Mouse (Mus musculus) large intestine, adult 2 months (tissue): ENCODE results near the gene Hist1h4k. TPM values are rescaled to one million over a fixed set of nuclear protein-coding genes. Genes with fewer than 3 reads are reported as not detected.
"Not testable (repeated sequence)": the region's sequence is repeated elsewhere in the genome, so short reads cannot be mapped to it uniquely, and the experiment has no call there.

Experiments used
- DNase-seq: peaks from one replicate; pipeline ENCODE4 v3.0.0-alpha.2; 2012; ENCODE audit warnings: low read depth, low spot score
- WGBS: fragments of 180-500 bp; shearing (Covaris S2); methylation state at CpG from one replicate; pipeline ENCODE4 v1.1.7; 2018; 5-methylcytosine and 5-hydroxymethylcytosine counted together
- polyA plus RNA-seq: library from polyadenylated mRNA; depleted of rRNA; stranded (reverse); fragments of >200 nt; gene quantifications from 2 replicates; pipeline ENCODE4 v1.2.3, GENCODE M21; 2012; rRNA removed

The Hist1h4k gene
- 44.1 and 68.7 TPM in 2 replicates for polyA plus RNA-seq

- DNase-seq = not testable (repeated sequence)
- WGBS = under 1% methylated on average over 47 of the region's 56 CpGs
Observed at GRCm38 (mm10) chr13:21750159-21751017, at the start of gene Hist1h4k. Gene Hist1h4k (minus strand): TSS chr13:21750505.

DNA sequence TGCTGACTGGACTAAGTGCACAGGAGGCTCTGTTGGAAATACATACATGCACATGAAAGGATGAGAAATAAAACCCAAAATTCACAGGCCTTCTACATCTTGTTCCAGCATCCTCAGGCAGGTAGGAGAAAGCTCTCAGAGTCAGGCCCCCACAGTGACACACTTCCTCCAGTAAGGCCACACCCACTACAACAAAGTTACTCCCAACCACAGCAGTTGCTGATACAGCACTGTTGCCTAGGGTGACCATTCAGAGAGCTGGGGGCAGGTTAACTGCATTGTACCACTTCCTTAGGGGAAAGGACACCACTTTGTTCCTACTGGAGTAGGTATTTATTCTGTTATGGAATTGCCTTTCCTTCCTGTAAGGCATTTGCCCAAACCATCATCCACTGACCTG lies 46.9 kb upstream of the Hist1h4k start:
- DNase-seq = not testable (repeated sequence)

DNA sequence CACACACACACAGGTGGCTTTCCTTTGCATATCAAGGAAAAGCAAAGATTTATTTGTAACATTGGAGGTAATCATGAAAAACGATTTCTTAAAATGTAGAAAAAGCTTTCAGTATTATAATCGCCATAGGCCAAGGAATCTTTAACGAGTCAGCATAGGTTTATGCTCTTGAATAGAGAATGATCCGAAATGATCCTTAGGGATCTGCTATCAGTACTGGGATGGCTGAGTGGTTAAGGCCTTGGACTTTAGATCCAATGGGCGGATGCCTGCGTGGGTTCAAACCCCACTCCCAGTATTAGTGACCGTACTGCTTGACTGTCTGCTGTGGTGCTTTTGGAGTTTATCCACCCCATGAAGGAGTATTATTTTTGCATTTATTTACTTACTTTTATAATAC lies 45.3 kb upstream of the Hist1h4k start:
- DNase-seq = no peak
- WGBS = 92% methylated on average over 7 of the region's 7 CpGs

DNA sequence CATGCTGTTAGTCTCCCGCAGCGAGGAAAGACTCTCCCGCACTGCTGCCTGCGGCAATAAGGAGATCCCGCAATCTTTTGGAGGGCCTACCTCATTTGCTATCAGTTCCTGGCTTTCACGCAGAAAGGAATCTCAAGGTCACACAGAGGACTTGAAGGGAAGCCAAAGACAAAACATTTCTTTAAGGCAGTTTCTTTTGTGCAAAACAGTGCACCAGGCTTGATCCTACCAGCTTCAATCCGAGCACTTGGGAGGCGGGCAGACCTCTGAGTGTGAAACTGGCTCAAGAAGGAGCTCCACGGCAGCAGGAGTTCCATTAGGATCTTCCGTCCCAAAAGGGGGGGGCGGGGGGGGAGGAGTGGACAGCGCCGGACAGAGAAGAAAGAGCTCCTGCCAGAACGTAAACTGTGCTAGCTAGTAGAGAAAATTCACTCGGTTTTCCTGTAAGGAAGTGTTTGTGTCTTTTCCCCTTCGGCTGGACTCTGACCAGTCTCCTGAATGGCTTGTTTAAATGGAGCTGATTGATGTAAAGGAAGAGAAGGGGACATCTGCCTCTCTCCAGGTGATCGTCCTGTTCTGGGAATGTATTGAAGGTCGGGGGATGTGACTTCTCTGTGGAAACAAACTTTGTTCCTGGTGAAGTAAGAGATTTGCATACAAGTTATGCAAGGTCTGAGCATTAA lies 40.4 kb upstream of the Hist1h4k start:
- WGBS = 14% methylated on average over 18 of the region's 18 CpGs
- no peak for DNase-seq

GRCm38 (mm10) chr13:21789925-21790324 lies 39.6 kb upstream of the Hist1h4k start:
- DNase-seq = no peak

DNA sequence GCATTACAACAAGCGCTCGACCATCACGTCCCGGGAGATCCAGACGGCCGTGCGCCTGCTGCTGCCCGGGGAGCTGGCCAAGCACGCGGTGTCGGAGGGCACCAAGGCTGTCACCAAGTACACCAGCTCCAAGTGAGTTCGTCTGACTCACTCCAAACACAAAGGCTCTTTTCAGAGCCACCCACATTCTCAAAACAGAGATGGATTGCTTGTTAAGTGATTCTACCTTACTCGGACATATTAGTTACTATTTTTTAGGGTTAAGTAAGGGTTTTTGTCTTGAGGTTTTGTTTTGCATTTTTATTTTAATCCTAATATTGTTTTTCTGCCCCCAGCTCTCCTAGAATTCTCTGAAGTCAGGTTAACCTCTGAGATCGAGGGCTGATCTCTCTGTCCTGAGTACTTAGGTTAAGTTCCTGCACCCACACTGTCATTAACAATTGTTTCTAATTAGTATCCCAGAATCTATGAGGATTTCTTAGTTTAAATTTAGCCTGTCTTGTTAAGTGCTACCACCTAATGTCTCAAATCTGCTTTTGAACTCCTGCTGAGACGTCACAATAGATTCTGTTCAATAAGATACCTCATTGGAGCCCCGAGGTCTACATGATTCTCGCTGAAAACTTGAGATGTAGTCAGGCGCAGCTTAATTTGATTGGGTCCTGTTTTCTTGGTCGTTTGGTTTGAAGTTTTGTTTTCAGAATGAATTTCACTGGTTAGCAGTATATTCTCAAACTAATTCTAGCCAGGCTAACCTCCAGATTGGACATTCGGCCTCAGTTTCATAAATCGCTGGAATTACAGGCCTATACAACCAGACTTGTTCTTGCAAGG lies 37.7 kb upstream of the Hist1h4k start:
- 37% methylated on average over 17 of the region's 21 CpGs for WGBS

More at GRCm38 (mm10) chr13:21789925-21790324, 39.6 kb upstream of the Hist1h4k start:
- 65% methylated on average over 6 of the region's 6 CpGs for WGBS

GRCm38 (mm10) chr13:21786899-21787629 lies 36.8 kb upstream of the Hist1h4k start, which contains the start of the genes Hist1h2an and Hist1h2bp:
Gene Hist1h2an (minus strand): TSS chr13:21787218.
Gene Hist1h2bp (plus strand): TSS chr13:21787461.
- under 1% methylated on average over 40 of the region's 63 CpGs for WGBS
- peak; percentile 86 for DNase-seq

More for the DNA sequence above, 37.7 kb upstream of the Hist1h4k start:
- DNase-seq = no peak

GRCm38 (mm10) chr13:21786189-21786898 lies 36.0 kb upstream of the Hist1h4k start:
- no peak for DNase-seq
- 10% methylated on average over 8 of the region's 8 CpGs for WGBS

DNA sequence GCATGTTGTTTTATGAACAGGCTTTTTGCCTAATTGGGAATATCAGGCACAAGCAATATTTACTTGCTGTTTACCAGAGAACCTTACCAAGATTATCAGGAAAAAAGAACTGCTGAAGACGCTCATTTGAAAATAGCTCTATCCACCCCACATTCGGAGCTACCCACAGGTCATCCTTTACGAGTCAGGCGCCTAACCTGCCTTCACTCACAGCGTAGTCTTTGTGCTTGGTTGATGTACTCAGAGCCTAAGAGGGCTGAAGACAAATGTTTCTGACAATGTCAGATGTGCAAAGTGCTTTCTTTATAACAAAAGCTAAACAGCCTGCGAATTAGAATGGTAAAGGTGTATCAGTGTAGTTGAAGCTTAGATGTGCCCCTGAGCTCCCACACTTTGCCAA lies 34.0 kb upstream of the Hist1h4k start:
- no peak for DNase-seq
- 47% methylated on average over 6 of the region's 6 CpGs for WGBS

GRCm38 (mm10) chr13:21783734-21784161 lies 33.4 kb upstream of the Hist1h4k start:
- 3% methylated on average over 9 of the region's 9 CpGs for WGBS
- no peak for DNase-seq

GRCm38 (mm10) chr13:21783255-21783617 lies 32.9 kb upstream of the Hist1h4k start, which contains the start of gene Hist1h3i:
Gene Hist1h3i (minus strand): TSS chr13:21783370.
- under 1% methylated on average over 17 of the region's 20 CpGs for WGBS
- peak; percentile 78 for DNase-seq

DNA sequence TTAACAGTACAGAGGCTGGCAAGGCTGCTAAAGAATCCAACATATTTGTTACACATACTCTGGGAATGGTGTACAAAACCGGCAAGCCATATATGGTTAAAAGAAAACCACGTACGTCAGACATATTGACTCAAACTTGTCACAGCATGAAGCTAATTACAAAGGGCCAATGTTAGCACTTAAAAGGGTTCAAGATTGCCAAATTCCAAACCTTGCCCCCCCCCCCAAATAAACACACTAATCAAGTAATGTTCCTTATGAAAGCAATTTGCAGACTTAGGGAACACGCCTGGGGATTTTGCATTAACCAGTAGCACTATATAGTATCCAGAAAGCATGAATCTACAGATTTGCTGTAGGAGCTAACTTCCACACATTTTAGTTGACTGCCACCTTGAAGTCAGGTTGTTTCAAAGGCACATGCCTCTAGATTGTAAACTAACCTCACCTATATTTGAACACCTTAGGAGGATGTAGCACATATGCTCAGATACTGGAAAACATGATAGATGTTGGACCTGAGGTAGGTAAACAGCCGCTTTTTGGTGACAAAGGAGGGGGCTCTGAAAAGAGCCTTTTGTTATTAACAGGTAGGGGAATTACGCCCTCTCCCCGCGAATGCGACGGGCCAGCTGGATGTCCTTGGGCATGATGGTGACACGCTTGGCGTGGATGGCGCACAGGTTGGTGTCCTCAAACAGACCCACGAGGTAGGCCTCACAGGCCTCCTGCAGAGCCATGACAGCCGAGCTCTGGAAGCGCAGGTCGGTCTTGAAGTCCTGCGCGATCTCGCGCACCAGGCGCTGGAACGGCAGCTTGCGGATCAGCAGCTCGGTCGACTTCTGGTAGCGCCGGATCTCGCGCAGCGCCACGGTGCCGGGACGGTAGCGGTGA lies 32.3 kb upstream of the Hist1h4k start:
- WGBS = 1% methylated on average over 15 of the region's 35 CpGs
- not testable (repeated sequence) for DNase-seq

DNA sequence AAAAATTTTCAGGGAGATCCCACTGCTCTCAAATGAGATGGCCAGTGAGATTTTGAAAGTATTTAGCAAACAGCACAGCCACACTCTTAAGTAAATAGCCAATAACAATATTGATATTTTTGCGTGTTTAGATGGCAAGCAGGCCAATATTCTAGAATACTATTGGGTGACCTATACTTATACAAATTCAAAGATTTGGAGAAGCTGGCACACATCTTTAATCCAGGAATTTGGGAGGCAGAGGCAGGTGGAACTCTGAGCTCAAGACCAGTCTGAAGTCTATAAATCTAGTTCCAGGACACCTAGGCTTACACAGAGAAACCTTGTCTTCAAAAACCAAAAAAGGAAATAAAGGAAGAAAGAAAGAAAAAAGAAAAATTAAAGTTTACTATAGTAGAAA lies 31.3 kb upstream of the Hist1h4k start:
- WGBS = 89% methylated on average over 1 of the region's 1 CpGs
- DNase-seq = no peak

- no peak for DNase-seq
- 43% methylated on average over 6 of the region's 6 CpGs for WGBS
Observed at GRCm38 (mm10) chr13:21781021-21781555, 30.8 kb upstream of the Hist1h4k start.

DNA sequence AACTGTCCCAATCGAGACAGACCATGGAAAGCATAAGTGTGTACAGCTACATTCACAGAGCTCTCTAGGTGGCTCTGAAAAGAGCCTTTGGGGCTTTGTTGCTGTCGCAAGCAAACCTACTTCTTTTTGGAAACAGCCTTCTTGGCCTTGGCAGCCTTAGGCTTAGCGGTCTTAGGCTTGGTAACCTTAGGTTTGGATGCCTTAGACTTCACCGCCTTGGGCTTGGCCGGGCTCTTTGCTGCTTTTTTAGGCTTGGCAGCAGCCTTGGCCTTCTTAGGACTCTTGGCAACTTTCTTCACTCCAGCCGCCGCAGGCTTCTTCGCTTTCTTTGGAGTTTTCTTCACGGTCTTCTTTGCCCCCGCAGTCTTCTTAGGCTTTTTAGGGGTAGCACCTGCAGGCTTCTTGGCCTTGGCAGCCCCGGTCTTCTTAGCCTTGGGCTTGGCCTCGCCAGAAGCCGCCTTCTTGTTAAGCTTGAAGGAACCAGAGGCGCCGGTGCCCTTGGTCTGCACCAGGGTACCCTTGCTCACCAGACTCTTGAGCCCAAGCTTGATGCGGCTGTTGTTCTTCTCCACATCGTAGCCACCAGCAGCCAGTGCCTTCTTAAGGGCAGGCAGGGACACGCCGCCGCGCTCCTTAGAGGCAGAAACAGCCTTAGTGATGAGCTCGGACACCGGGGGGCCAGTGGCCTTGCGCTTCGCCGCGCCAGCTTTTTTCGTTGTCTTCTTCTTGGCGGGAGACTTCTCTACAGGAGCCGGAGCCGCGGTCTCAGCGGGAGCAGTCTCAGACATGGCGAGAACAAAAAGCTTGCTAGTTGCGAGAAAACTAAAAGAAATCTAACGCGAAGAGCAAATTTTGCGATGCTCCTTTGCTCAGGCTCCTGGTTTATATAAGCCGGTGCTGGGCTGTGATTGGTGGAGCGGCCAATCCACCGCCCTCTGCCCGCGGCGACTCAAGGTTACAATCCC lies 29.7 kb upstream of the Hist1h4k start, which contains the start of gene Hist1h1b:
Gene Hist1h1b, minus strand, starts transcription at position 859 of the 965 bp plus-strand sequence.
- under 1% methylated on average over 44 of the region's 44 CpGs for WGBS

More for the DNA sequence above, 29.7 kb upstream of the Hist1h4k start, which contains the start of gene Hist1h1b:
- no peak for DNase-seq
